Mouse (Mus musculus) limb, embryonic 14.5 days (tissue): ENCODE results near the gene Fbxw9. TPM values are rescaled to one million over a fixed set of nuclear protein-coding genes. Genes with fewer than 3 reads are reported as not detected.

ENCODE experiments used
- ATAC-seq: fragments of 200-750 bp; cut with Nextera tagmentation; 2 replicates; pipeline ENCODE4 v1.8.0; 2017; ENCODE audit warnings: low read depth, moderate number of reproducible peaks, moderate TSS enrichment; ENCODE audit not compliant: low FRiP score
- DNase-seq: peaks from one replicate; pipeline ENCODE4 v3.0.0-alpha.2; 2015; ENCODE audit warnings: low spot score
- H3K27ac ChIP-seq: fragments of 300-500 bp; sonication (generic); replicated peaks from 2 replicates; pipeline ENCODE4 v1.5.1; 2014; ENCODE audit warnings: low read depth, mild to moderate bottlenecking, low read length, moderate library complexity, mixed read lengths
- H3K27me3 ChIP-seq: fragments of 300-500 bp; sonication (generic); 2 replicates; pipeline ENCODE4 v1.6.1; 2014; ENCODE audit warnings: low read length, mixed read lengths; ENCODE audit not compliant: control insufficient read depth, insufficient read depth
- H3K36me3 ChIP-seq: fragments of 300-500 bp; sonication (generic); 2 replicates; pipeline ENCODE4 v1.6.1; 2014; ENCODE audit warnings: mild to moderate bottlenecking, low read length, moderate library complexity, mixed read lengths; ENCODE audit not compliant: control insufficient read depth, insufficient read depth
- H3K4me1 ChIP-seq: fragments of 300-500 bp; sonication (generic); 2 replicates; pipeline ENCODE4 v1.6.1; 2014; ENCODE audit warnings: antibody characterized with exemption, low read length, mixed read lengths; ENCODE audit not compliant: control insufficient read depth, insufficient read depth
- H3K4me2 ChIP-seq: fragments of 300-500 bp; sonication (generic); replicated peaks from 2 replicates; pipeline ENCODE4 v1.6.1; 2014; ENCODE audit warnings: low read depth, mild to moderate bottlenecking, low read length, moderate library complexity; ENCODE audit not compliant: severe bottlenecking
- H3K4me3 ChIP-seq: fragments of 300-500 bp; sonication (generic); replicated peaks from 2 replicates; pipeline ENCODE4 v1.5.1; 2014; ENCODE audit warnings: low read length
- H3K9ac ChIP-seq: fragments of 300-500 bp; sonication (generic); 2 replicates; pipeline ENCODE4 v1.6.1; 2014; ENCODE audit warnings: mild to moderate bottlenecking, low read depth, low read length, moderate library complexity; ENCODE audit not compliant: severe bottlenecking
- H3K9me3 ChIP-seq: fragments of 300-500 bp; sonication (generic); 2 replicates; pipeline ENCODE4 v1.6.1; 2016; ENCODE audit warnings: low read length; ENCODE audit not compliant: control insufficient read depth
- POLR2A ChIP-seq: fragments of 200-500 bp; IDR thresholded peaks from 2 replicates; pipeline ENCODE4 v1.8.0; 2012; ENCODE audit warnings: inconsistent platforms, mild to moderate bottlenecking, moderate library complexity, borderline replicate concordance; ENCODE audit not compliant: insufficient read depth, insufficient read length; ENCODE audit errors: extremely low read depth
- WGBS: fragments of 180-500 bp; shearing (Covaris S2); extraction: QIAGEN DNeasy Blood & Tissue Kit; methylation state at CpG from one replicate; pipeline ENCODE4 v1.1.7; 2014; 5-methylcytosine and 5-hydroxymethylcytosine counted together
- polyA plus RNA-seq, 2 experiments: library from polyadenylated mRNA; depleted of rRNA in 1 of 2; stranded (reverse) in 1 of 2; unstranded in 1 of 2; fragments of >200 nt; fragmentation: Nextera tagmentation in 1 of 2; extraction: Ambion mirVana in 1 of 2; gene quantifications; 2 replicates each; pipeline versions ENCODE4 v1.2.1 to v1.2.3; 2012 to 2014

The Fbxw9 gene
- polyA plus RNA-seq, 2 experiments: 28.6 to 51.0 TPM

DNA sequence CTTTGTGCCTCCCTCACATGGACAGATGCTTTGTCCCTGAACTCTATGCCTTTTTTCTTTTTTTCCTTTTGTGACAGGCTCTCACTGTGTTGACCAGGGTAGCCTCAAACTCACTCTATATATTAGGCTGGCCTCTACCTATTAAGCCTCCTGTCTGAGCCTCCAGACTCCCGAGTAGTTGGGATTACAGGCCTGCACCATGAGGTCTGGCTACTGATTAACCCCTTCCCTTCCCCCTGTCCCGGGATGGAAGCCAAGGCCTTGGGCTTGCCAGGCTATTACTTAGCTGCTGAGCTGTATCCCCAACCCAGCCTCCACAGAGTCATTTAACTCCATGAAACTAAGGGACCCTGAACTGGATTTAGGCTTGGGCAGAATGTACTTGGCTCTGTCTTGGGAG, 5.4 kb downstream of the Fbxw9 start:
- 33% methylated on average over 2 of the region's 2 CpGs for WGBS
- Histone ChIP-seq H3K4me2 (no peak overlapping the region), H3K4me3 (no peak overlapping the region), H3K9ac (no peak overlapping the region), H3K27ac (no peak overlapping the region), H3K4me1 (no peaks in the 10 kb centered on the region), H3K27me3 (no peaks in the 10 kb centered on the region), H3K36me3 (peaks cover 27% of the 10 kb centered on the region), H3K9me3 (no peaks in the 10 kb centered on the region)
- no peak for TF ChIP-seq POLR2A
- ATAC-seq (no peak), DNase-seq (no peak)

DNA sequence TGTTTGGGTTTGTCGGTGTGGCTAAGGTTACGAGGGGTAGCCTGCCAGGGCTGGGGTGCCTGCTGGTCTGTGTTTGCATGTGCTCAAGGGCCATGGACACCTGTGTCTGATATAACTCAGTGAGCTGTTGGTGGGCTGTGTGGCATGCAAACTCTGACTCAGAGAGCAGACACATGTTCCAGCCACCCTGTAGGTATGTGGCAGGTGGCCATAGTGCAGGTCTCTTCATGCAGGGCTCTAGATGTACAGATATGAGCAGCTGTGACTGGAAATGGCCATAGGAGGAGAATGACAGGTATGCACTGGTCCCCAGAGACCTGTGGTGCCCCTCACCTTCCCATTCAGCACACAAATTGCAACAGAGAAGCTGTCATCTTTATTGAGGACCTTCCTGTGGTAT, 7.3 kb downstream of the Fbxw9 start:
- Histone ChIP-seq H3K4me1 (peaks cover 5% of the 10 kb centered on the region; the same call in 1 of the 2 replicates), H3K27me3 (no peaks in the 10 kb centered on the region), H3K4me2 (no peak overlapping the region), H3K9me3 (no peaks in the 10 kb centered on the region), H3K9ac (no peak overlapping the region), H3K36me3 (peaks cover 24% of the 10 kb centered on the region), H3K4me3 (no peak overlapping the region), H3K27ac (no peak overlapping the region)
- no peak for DNase-seq
- ATAC-seq: no peak
- WGBS: 93% methylated on average over 2 of the region's 2 CpGs
- TF ChIP-seq POLR2A: no peak

DNA sequence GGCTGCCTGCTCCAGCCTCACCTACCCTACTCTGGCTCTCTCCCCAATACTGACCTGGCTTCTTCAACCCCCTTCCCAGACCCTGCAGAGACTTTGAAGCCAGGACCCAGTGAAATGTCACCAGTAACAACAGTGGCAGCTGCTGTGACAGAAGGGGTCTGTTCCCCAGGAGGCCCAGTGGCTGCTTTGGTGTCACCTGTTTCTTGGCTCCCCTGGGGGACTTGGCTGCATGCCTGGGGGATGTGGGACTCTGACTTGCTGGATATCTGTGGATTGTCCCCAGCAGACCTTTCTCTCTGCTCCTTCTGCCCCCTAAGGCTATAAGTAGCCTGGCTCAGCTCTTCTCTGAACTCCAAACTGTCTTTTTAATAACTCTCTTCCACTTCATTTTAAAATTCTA, 8.1 kb downstream of the Fbxw9 start, which contains the start of gene Gm5741:
Gm5741 (minus strand) TSS at position 1 of the 400 bp plus-strand sequence.
- Histone ChIP-seq H3K4me1 (peaks cover 10% of the 10 kb centered on the region), H3K4me2 (no peak within 1 kb of the TSS), H3K36me3 (peaks cover 24% of the 10 kb centered on the region), H3K27ac (no peak within 1 kb of the TSS), H3K9me3 (no peaks in the 10 kb centered on the region), H3K9ac (no peak within 1 kb of the TSS), H3K4me3 (no peak within 1 kb of the TSS), H3K27me3 (no peaks in the 10 kb centered on the region)
- TF ChIP-seq POLR2A: no peak
- no peak for ATAC-seq
- DNase-seq: no peak

DNA sequence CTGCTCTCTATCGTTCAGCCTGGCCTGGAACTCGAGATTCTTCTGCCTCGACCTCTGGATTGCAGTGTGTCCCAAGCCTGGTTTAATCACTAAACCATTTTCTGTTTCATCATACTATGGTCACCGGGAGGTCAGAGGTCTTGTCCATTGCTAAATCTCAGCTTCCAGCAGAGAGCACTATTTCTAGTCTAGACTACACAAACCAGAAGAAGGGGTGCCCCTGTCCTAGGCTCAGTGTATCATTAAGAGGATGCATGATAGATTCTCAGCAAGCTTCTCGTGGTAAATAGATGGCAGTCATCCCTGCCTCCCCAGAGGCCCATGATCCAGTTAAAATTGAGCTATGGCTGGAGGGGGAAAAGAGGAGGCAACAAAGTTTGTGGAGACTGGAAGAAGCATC, 11.2 kb downstream of the Fbxw9 start:
- no peak for TF ChIP-seq POLR2A
- peaks cover 10% of the 10 kb centered on the region for H3K4me1 ChIP-seq
- H3K9me3 ChIP-seq: no peaks in the 10 kb centered on the region
- H3K27ac ChIP-seq: 0 out of 2 replicates have a peak overlapping the region, but pooled peaks have one; percentile 35
- ATAC-seq (no peak), DNase-seq (no peak)
- 83% methylated on average over 5 of the region's 5 CpGs for WGBS
- H3K4me2 ChIP-seq: peak overlapping the region; percentile 72
- H3K9ac ChIP-seq: peak overlapping the region; percentile 80
- peak overlapping the region; percentile 82 for H3K4me3 ChIP-seq
- no peaks in the 10 kb centered on the region for H3K27me3 ChIP-seq
- peaks cover 49% of the 10 kb centered on the region for H3K36me3 ChIP-seq

DNA sequence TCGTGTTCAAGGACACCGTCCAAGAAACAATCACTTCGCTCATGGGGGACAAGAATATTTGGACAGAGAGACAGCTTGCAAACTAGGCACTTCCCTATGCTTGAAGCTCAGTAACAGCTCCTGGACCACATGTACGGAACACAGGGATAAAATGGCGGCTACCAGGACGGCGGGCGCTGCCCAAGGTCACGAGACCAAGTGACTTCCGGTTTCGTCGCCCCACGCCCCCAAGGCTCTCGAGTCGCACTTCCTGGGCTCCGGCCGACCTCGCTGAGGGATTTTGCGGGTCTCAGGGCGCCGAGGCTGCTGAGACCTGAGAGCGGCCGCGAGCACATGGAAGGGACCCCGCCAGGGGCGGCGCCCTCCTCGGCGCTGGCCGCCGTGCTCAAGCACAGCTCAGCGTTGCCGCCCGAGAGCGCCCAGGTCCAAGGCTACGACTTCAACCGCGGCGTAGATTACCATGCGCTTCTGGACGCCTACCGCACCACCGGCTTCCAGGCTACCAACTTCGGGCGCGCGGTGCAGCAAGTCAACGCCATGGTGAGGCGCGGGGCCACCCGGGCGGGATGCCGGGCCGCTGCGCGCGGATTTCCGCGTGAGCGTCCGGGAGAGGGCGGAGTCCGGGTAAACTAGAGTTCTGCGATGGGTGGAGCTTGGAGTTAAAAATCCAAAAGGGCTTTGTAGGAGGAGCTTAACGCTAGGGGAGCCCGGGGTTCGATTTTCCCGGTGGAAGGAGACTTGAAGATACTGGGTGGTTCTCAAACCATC, 11.8 kb downstream of the Fbxw9 start, which contains the start of gene Dhps:
Dhps (plus strand) TSS at position 244 of the 768 bp plus-strand sequence.
- Histone ChIP-seq H3K9ac (peak within 1 kb of the TSS; percentile 80), H3K4me2 (peak within 1 kb of the TSS; percentile 72), H3K4me1 (peaks cover 10% of the 10 kb centered on the region), H3K4me3 (peak within 1 kb of the TSS; percentile 82), H3K27ac (peak within 1 kb of the TSS; percentile 89), H3K27me3 (no peaks in the 10 kb centered on the region), H3K36me3 (peaks cover 47% of the 10 kb centered on the region), H3K9me3 (no peaks in the 10 kb centered on the region)
- 0 out of 2 replicates have a peak, but pooled peaks have one; percentile 55 for TF ChIP-seq POLR2A
- ATAC-seq (peak; percentile 89), DNase-seq (peak; percentile 94)
- under 1% methylated on average over 61 of the region's 68 CpGs for WGBS
